Mouse (Mus musculus): Measurements from ENCODE around the gene C130074G19Rik. TPM values are rescaled to one million over a fixed set of nuclear protein-coding genes. Genes with fewer than 3 reads are reported as not detected.

C130074G19Rik gene
- total and polyA plus RNA-seq, 3 experiments: not detected

Other genes starting within 250 kb of the C130074G19Rik start
- gene Hlx, start 150.6 kb downstream of the C130074G19Rik start, total RNA-seq (2012; rRNA removed): 2.4 and 2.7 TPM in 2 replicates
- 1 to 10 TPM in 1 of 2 experiments, not detected in 1; 9.6 TPM for gene Hlx, start 150.6 kb downstream of the C130074G19Rik start, polyA plus RNA-seq (2012; ENCODE audit: insufficient read depth in 1 of 2, insufficient read length in 2 of 2, low read depth in 1 of 2, low replicate concordance in 2 of 2, missing spikeins in 1 of 2)
- gene Marc1, start 71.9 kb downstream of the C130074G19Rik start, total RNA-seq (2012; rRNA removed): 0.08 TPM in 1 of 2 replicates, not detected in the other
- gene Marc1, start 71.9 kb downstream of the C130074G19Rik start, polyA plus RNA-seq (2012; ENCODE audit: insufficient read depth in 1 of 2, insufficient read length in 2 of 2, low read depth in 1 of 2, low replicate concordance in 2 of 2, missing spikeins in 1 of 2): under 1 TPM in 1 of 2 experiments, not detected in 1; 0.10 TPM
- gene Marc2, start 36.8 kb downstream of the C130074G19Rik start, total RNA-seq (2012; rRNA removed): 97.6 and 99.4 TPM in 2 replicates
- 100 to 1,000 TPM in 1 of 2 experiments, not detected in 1; 281 TPM for gene Marc2, start 36.8 kb downstream of the C130074G19Rik start, polyA plus RNA-seq (2012; ENCODE audit: insufficient read depth in 1 of 2, insufficient read length in 2 of 2, low read depth in 1 of 2, low replicate concordance in 2 of 2, missing spikeins in 1 of 2)
- not detected in 2 replicates for gene Mark1, start 116.4 kb upstream of the C130074G19Rik start, total RNA-seq (2012; rRNA removed)
- not detected for gene Mark1, start 116.4 kb upstream of the C130074G19Rik start, polyA plus RNA-seq (2012; ENCODE audit: insufficient read depth in 1 of 2, insufficient read length in 2 of 2, low read depth in 1 of 2, low replicate concordance in 2 of 2, missing spikeins in 1 of 2)

All from MEL (cell line).